Mouse (Mus musculus): ENCODE results near the gene Ptprg.

DNA sequence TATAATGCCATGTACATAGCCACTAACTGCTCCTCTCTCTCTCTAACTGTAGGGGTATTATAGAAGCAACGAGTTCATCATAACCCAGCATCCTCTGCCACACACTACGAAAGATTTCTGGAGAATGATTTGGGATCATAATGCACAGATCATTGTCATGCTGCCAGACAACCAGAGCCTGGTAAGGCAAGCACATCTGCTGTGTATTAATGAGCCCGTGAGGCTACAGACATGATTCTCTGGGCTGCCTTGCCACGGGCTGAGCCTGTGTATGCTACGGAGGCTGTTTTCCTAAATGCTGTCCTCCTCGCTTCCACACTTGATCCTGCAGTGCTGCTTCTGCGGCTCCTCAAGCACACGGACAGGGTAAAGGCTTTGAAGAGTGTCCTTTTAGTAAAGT is 667.2 kb downstream of the Ptprg start:
- TF ChIP-seq SMC3 (IDR thresholded peaks at IDR 0.05; ENCODE audit: low read depth, low read length) (no peak), POLR2A (IDR thresholded peaks at IDR 0.05; ENCODE audit: control insufficient read depth in 1 of 2, insufficient read depth in 1 of 2, low read depth in 1 of 2, low read length in 2 of 2, poor library complexity in 1 of 2) (no peak), POLR2AphosphoS2 (IDR thresholded peaks at IDR 0.05; ENCODE audit: low read length) (no peak)
